Mouse (Mus musculus) embryo, embryonic 10.5 days (tissue): ENCODE measurements around the gene Dio1.
A peak's percentile ranks its signal among the peaks of the same experiment; 100 is the strongest.

Experiments
- DNase-seq: peaks from one replicate; pipeline ENCODE4 v3.0.0-alpha.2; 2015; ENCODE audit warnings: low spot score

Dio1 gene

GRCm38 (mm10) chr4:107306966-107307365 is at the start of gene Dio1:
TSS of gene Dio1 (minus strand) at chr4:107307169.
- no peak for DNase-seq

- peak; percentile 67 for DNase-seq
Observed at GRCm38 (mm10) chr4:107354543-107354942, 47.6 kb upstream of the Dio1 start.

GRCm38 (mm10) chr4:107354126-107354525 is 47.2 kb upstream of the Dio1 start:
- DNase-seq: no peak

GRCm38 (mm10) chr4:107353612-107354011 is 46.6 kb upstream of the Dio1 start:
- DNase-seq: no peak

GRCm38 (mm10) chr4:107351368-107351767 is 44.4 kb upstream of the Dio1 start:
- DNase-seq: no peak

GRCm38 (mm10) chr4:107349311-107350008 is 42.5 kb upstream of the Dio1 start:
- DNase-seq: peak; percentile 76

- peak; percentile 18 for DNase-seq
Observed at GRCm38 (mm10) chr4:107348529-107349310, 41.8 kb upstream of the Dio1 start.

- no peak for DNase-seq
Observed at GRCm38 (mm10) chr4:107347221-107347620, 40.3 kb upstream of the Dio1 start.

- DNase-seq: no peak
Observed at GRCm38 (mm10) chr4:107344612-107345011, 37.6 kb upstream of the Dio1 start.

- DNase-seq: peak; percentile 22
Observed at GRCm38 (mm10) chr4:107341354-107341753, 34.4 kb upstream of the Dio1 start.

- no peak for DNase-seq
Observed at GRCm38 (mm10) chr4:107337455-107337854, 30.5 kb upstream of the Dio1 start.

- DNase-seq: no peak
Observed at GRCm38 (mm10) chr4:107336356-107336755, 29.4 kb upstream of the Dio1 start.

- no peak for DNase-seq
Observed at GRCm38 (mm10) chr4:107333514-107333913, 26.5 kb upstream of the Dio1 start.

GRCm38 (mm10) chr4:107328530-107328929 is 21.6 kb upstream of the Dio1 start:
- DNase-seq: no peak

GRCm38 (mm10) chr4:107323113-107323512 is 16.1 kb upstream of the Dio1 start:
- DNase-seq: no peak

- DNase-seq: no peak
Observed at GRCm38 (mm10) chr4:107321041-107321440, 14.1 kb upstream of the Dio1 start.

- no peak for DNase-seq
Observed at GRCm38 (mm10) chr4:107318646-107319045, 11.7 kb upstream of the Dio1 start.

- no peak for DNase-seq
Observed at GRCm38 (mm10) chr4:107314479-107314805, 7.5 kb upstream of the Dio1 start.

- DNase-seq: peak; percentile 94
Observed at GRCm38 (mm10) chr4:107313690-107314478, 6.9 kb upstream of the Dio1 start, which contains the start of gene Yipf1. TSS of gene Yipf1 (plus strand) at chr4:107314363.

- no peak for DNase-seq
Observed at GRCm38 (mm10) chr4:107303531-107303930, 3.4 kb downstream of the Dio1 start.

- no peak for DNase-seq
Observed at GRCm38 (mm10) chr4:107302832-107303231, 4.1 kb downstream of the Dio1 start.

GRCm38 (mm10) chr4:107302221-107302620 is 4.7 kb downstream of the Dio1 start:
- no peak for DNase-seq
